20 mouse cellular contexts compared by ENCODE assay signal in the genomic region with DNA sequence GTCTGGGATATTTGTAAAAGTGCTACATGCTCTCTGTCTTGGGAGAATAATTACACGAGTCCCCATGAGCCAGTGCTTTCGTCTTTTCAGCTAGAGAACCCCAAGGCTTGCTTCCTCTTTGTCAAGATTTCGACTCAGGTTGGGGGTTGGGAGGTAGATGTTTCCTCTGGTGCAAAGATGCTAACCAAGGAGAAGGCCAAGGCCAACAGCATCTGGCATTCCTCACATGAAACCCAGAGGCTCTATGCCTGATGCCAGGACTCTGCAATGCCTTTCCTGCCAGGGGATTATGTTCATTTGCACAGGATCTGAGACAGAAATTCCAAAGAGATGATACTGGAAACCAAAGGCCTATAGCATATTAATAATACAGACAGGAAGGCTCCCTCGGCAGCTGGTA.
DNase-seq lines count a peak whose midpoint lies in the region; ATAC-seq and TF ChIP-seq lines count a peak whose summit lies in the region.
"Had no signal": no experiment of that assay in that cellular context is flagged by ENCODE, and none has a peak within 500 bp of the region (broad histone marks: within the 10 kb centered on the region; RNA-seq: fewer than 3 reads in every experiment).

No protein-coding gene starts in this region.

- H3K4me1 ChIP-seq in hindbrain, postnatal 0 days (ENCODE audit: insufficient read depth, low read length), result no peaks in the 10 kb centered on the region
- H3K4me1 ChIP-seq in hindbrain, embryonic 16.5 days (ENCODE audit: control insufficient read depth, insufficient read depth, low read depth, low read length), result peaks cover 5% of the 10 kb centered on the region
- peaks cover 48% of the 10 kb centered on the region for H3K4me1 ChIP-seq in embryonic facial prominence, embryonic 14.5 days (ENCODE audit: control insufficient read depth, insufficient read depth, low read length)

- H3K4me3 ChIP-seq in hindbrain, postnatal 0 days (ENCODE audit: low read length), result no peak overlapping the region
- H3K4me3 ChIP-seq in hindbrain, embryonic 16.5 days (ENCODE audit: low read length), result no peak overlapping the region
- no peak overlapping the region for H3K4me3 ChIP-seq in embryonic facial prominence, embryonic 14.5 days (ENCODE audit: low read depth, low read length)
- H3K4me3 ChIP-seq: hindbrain, embryonic 13.5 days; limb, embryonic 12.5 days; lung, embryonic 15.5 days had no signal

- ATAC-seq in hindbrain, postnatal 0 days, result no peak
- ATAC-seq in hindbrain, embryonic 16.5 days, result no peak
- ATAC-seq in embryonic facial prominence, embryonic 14.5 days (ENCODE audit: low read depth), result peak; percentile 74
- ATAC-seq in cerebellum, adult (ENCODE audit: insufficient number of reproducible peaks, low FRiP score, low TSS enrichment), result no peak
- ATAC-seq: intestine, postnatal 0 days had no signal

- H3K27me3 ChIP-seq in hindbrain, postnatal 0 days (ENCODE audit: insufficient read depth, low read length), result no peaks in the 10 kb centered on the region
- no peaks in the 10 kb centered on the region for H3K27me3 ChIP-seq in hindbrain, embryonic 16.5 days (replicated peaks; ENCODE audit: control insufficient read depth, insufficient read depth, low read length)
- 0 out of 2 replicates have a peak, but pooled peaks cover 3% of the 10 kb centered on the region for H3K27me3 ChIP-seq in embryonic facial prominence, embryonic 14.5 days (replicated peaks; ENCODE audit: control insufficient read depth, insufficient read depth, low read length)

- no peak for TF ChIP-seq CTCF in hindbrain, postnatal 0 days (IDR thresholded peaks at IDR 0.05; ENCODE audit: low read depth)

- H3K27ac ChIP-seq in hindbrain, postnatal 0 days, result no peak overlapping the region
- H3K27ac ChIP-seq in hindbrain, embryonic 16.5 days (ENCODE audit: low read depth, low read length), result no peak overlapping the region
- peak overlapping the region; percentile 39; the same call in 1 of the 2 replicates for H3K27ac ChIP-seq in embryonic facial prominence, embryonic 14.5 days (replicated peaks; ENCODE audit: low read depth, low read length)
- H3K27ac ChIP-seq: hindbrain, embryonic 13.5 days; limb, embryonic 12.5 days; liver, embryonic 14.5 days; lung, embryonic 15.5 days had no signal

- no peaks in the 10 kb centered on the region for H3K9me3 ChIP-seq in hindbrain, postnatal 0 days (ENCODE audit: low read length)
- H3K9me3 ChIP-seq in hindbrain, embryonic 16.5 days (ENCODE audit: control insufficient read depth, low read length), result no peaks in the 10 kb centered on the region
- H3K9me3 ChIP-seq in embryonic facial prominence, embryonic 14.5 days (ENCODE audit: control insufficient read depth, low read length), result no peaks in the 10 kb centered on the region
- H3K9me3 ChIP-seq: hindbrain, embryonic 13.5 days; limb, embryonic 12.5 days; lung, embryonic 15.5 days had no signal

- no peak overlapping the region for H3K9ac ChIP-seq in hindbrain, postnatal 0 days (replicated peaks; ENCODE audit: low read length)
- H3K9ac ChIP-seq in hindbrain, embryonic 16.5 days (ENCODE audit: low read depth, low read length), result no peak overlapping the region
- H3K9ac ChIP-seq in embryonic facial prominence, embryonic 14.5 days (ENCODE audit: low read depth, low read length), result no peak overlapping the region
- H3K9ac ChIP-seq: hindbrain, embryonic 13.5 days; limb, embryonic 12.5 days; liver, embryonic 14.5 days; lung, embryonic 15.5 days had no signal

- DNase-seq in hindbrain, postnatal 0 days (ENCODE audit: low spot score), result peak; percentile 18
- DNase-seq in A20 (ENCODE audit: low read depth, low spot score), result peak; percentile 39
- peak; percentile 34 for DNase-seq in MN1 (ENCODE audit: low spot score)
- peak; percentile 82 for DNase-seq in embryonic facial prominence, embryonic 14.5 days (ENCODE audit: low spot score)
- DNase-seq in T-cell, adult 2 months (ENCODE audit: low spot score), result no peak
- DNase-seq: cerebellum, adult 8-10 months; cerebellum, postnatal 36 days; kidney, postnatal 25 days; layer of hippocampus, postnatal 36 days; lung, postnatal 36 days; midbrain, embryonic 14.5 days; right cerebral cortex, postnatal 14 days; thymus, postnatal 14 days had no signal

- 48% methylated on average over 4 of the region's 4 CpGs for WGBS in hindbrain, postnatal 0 days
- 54% methylated on average over 4 of the region's 4 CpGs for WGBS in hindbrain, embryonic 16.5 days
- 16% methylated on average over 4 of the region's 4 CpGs for WGBS in embryonic facial prominence, embryonic 14.5 days

- H3K36me3 ChIP-seq in hindbrain, postnatal 0 days (ENCODE audit: insufficient read depth, low read length), result no peaks in the 10 kb centered on the region
- H3K36me3 ChIP-seq in hindbrain, embryonic 16.5 days (ENCODE audit: control insufficient read depth, insufficient read depth, low read length), result no peaks in the 10 kb centered on the region
- H3K36me3 ChIP-seq in embryonic facial prominence, embryonic 14.5 days (ENCODE audit: control insufficient read depth, insufficient read depth, low read length), result no peaks in the 10 kb centered on the region
- H3K36me3 ChIP-seq: hindbrain, embryonic 13.5 days; limb, embryonic 12.5 days; lung, embryonic 15.5 days had no signal

- no peak overlapping the region for H3K4me2 ChIP-seq in hindbrain, postnatal 0 days (ENCODE audit: low read depth, low read length)
- no peak overlapping the region for H3K4me2 ChIP-seq in hindbrain, embryonic 16.5 days (ENCODE audit: low read length)
- H3K4me2 ChIP-seq in embryonic facial prominence, embryonic 14.5 days (ENCODE audit: low read depth, low read length), result no peak overlapping the region
- H3K4me2 ChIP-seq: hindbrain, embryonic 13.5 days; limb, embryonic 12.5 days; lung, embryonic 15.5 days had no signal
